30 mouse cellular contexts compared by ENCODE assay signal in the genomic region with DNA sequence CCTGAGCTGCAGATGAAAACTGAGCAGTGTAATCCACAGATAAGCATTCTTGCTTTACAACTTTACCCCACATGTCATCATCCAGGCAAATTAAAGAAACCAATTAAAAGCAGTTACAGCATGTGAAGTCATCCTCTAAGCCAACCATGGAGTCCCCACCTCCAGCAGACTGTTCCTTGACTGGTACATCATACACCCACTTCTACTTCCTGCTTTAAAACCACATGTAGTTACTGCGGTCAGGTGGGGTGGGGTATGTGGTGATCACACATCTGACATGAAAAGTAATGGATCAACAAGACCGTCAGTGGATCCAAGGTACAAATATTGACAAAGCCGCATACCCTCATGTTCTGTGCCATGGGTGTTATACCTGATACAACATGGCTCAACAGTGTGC. TPM values are rescaled to one million over a fixed set of nuclear protein-coding genes. Genes with fewer than 3 reads are reported as not detected.
DNase-seq lines count a peak whose midpoint lies in the region; ATAC-seq and TF ChIP-seq lines count a peak whose summit lies in the region.
"Had no signal": no experiment of that assay in that cellular context is flagged by ENCODE, and none has a peak within 500 bp of the region (broad histone marks: within the 10 kb centered on the region; RNA-seq: fewer than 3 reads in every experiment).

No protein-coding gene starts in this region.

- 93% methylated on average over 3 of the region's 3 CpGs for WGBS in kidney, embryonic 16.5 days

- TF ChIP-seq CTCF in layer of hippocampus, adult 2 months (conservative IDR thresholded peaks at IDR 0.05), result no peak

- H3K4me1 ChIP-seq in kidney, embryonic 16.5 days (ENCODE audit: insufficient read depth, low read length), result no peaks in the 10 kb centered on the region; the same call in 1 of the 2 replicates
- H3K4me1 ChIP-seq: embryonic facial prominence, embryonic 12.5 days; embryonic facial prominence, embryonic 15.5 days; forebrain, embryonic 12.5 days; forebrain, embryonic 15.5 days; hindbrain, embryonic 10.5 days; hindbrain, embryonic 13.5 days had no signal

- H3K4me2 ChIP-seq in kidney, embryonic 16.5 days (replicated peaks; ENCODE audit: low read depth, low read length), result no peak overlapping the region
- H3K4me2 ChIP-seq: embryonic facial prominence, embryonic 12.5 days; embryonic facial prominence, embryonic 15.5 days; forebrain, embryonic 12.5 days; forebrain, embryonic 15.5 days; heart, embryonic 11.5 days; hindbrain, embryonic 13.5 days had no signal

- peak; percentile 9 for DNase-seq in 416B (ENCODE audit: low read depth)
- DNase-seq in left cerebral cortex, adult 8-10 months (ENCODE audit: low spot score in 2 of 2), result no peak
- no peak for DNase-seq in layer of hippocampus, adult 2 months (ENCODE audit: low spot score in 2 of 2)
- DNase-seq: adrenal gland, postnatal 10 days; adrenal gland, postnatal 36 days; cerebellum, adult 18-20 months; cerebellum, adult 9-10 months; cerebellum, postnatal 14 days; gastrocnemius, postnatal 25 days; heart, adult 2 months had no signal

- no peak overlapping the region for H3K4me3 ChIP-seq in kidney, embryonic 16.5 days (ENCODE audit: low read length)
- H3K4me3 ChIP-seq in layer of hippocampus, adult 2 months, result no peak overlapping the region
- H3K4me3 ChIP-seq: embryonic facial prominence, embryonic 12.5 days; embryonic facial prominence, embryonic 15.5 days; forebrain, embryonic 12.5 days; forebrain, embryonic 15.5 days; heart, adult 2 months; hindbrain, embryonic 10.5 days; hindbrain, embryonic 13.5 days had no signal

- no peak overlapping the region for H3K9ac ChIP-seq in kidney, embryonic 16.5 days (replicated peaks; ENCODE audit: low read length)
- H3K9ac ChIP-seq: embryonic facial prominence, embryonic 12.5 days; embryonic facial prominence, embryonic 15.5 days; forebrain, embryonic 12.5 days; forebrain, embryonic 15.5 days; hindbrain, embryonic 13.5 days had no signal

- no peaks in the 10 kb centered on the region; the same call in 1 of the 2 replicates for H3K27me3 ChIP-seq in kidney, embryonic 16.5 days (ENCODE audit: insufficient read depth, low read length)
- H3K27me3 ChIP-seq: CH12.LX; embryonic facial prominence, embryonic 12.5 days; embryonic facial prominence, embryonic 15.5 days; forebrain, embryonic 15.5 days; hindbrain, embryonic 13.5 days; Patski had no signal

- ATAC-seq in hematopoietic stem cell, adult 5-6 weeks (replicated peaks in 1 of 2; ENCODE audit: insufficient read depth in 1 of 2, low FRiP score in 2 of 2, low TSS enrichment in 1 of 2, low read depth in 1 of 2, poor library complexity in 2 of 2, severe bottlenecking in 2 of 2), result peak; percentile 48 to 53; a peak in 3 of 4 replicates
- ATAC-seq in monocyte, adult 5-6 weeks (replicated peaks; ENCODE audit: insufficient number of reproducible peaks, low FRiP score, low TSS enrichment, poor library complexity, severe bottlenecking), result peak; percentile 31; the same call in 1 of the 2 replicates
- no peak for ATAC-seq in kidney, embryonic 16.5 days (ENCODE audit: low FRiP score, low TSS enrichment)
- ATAC-seq: forebrain, embryonic 15.5 days; hindbrain, embryonic 16.5 days; inflammation-experienced regulatory T-cells, adult 6 months; intestine, embryonic 16.5 days; Patski had no signal

- no peaks in the 10 kb centered on the region for H3K9me3 ChIP-seq in kidney, embryonic 16.5 days (ENCODE audit: low read length)
- H3K9me3 ChIP-seq: embryonic facial prominence, embryonic 12.5 days; embryonic facial prominence, embryonic 15.5 days; forebrain, embryonic 12.5 days; forebrain, embryonic 15.5 days; hindbrain, embryonic 10.5 days; hindbrain, embryonic 13.5 days had no signal

- H3K27ac ChIP-seq in kidney, embryonic 16.5 days (ENCODE audit: low read length), result no peak overlapping the region
- no peak overlapping the region for H3K27ac ChIP-seq in layer of hippocampus, adult 2 months
- H3K27ac ChIP-seq: embryonic facial prominence, embryonic 12.5 days; embryonic facial prominence, embryonic 15.5 days; forebrain, embryonic 12.5 days; forebrain, embryonic 15.5 days; heart, adult 2 months; hindbrain, embryonic 10.5 days; hindbrain, embryonic 13.5 days had no signal

- no peaks in the 10 kb centered on the region for H3K36me3 ChIP-seq in kidney, embryonic 16.5 days (ENCODE audit: insufficient read depth, low read length)
- H3K36me3 ChIP-seq: embryonic facial prominence, embryonic 12.5 days; embryonic facial prominence, embryonic 15.5 days; forebrain, embryonic 15.5 days; G1E; hindbrain, embryonic 10.5 days; hindbrain, embryonic 13.5 days had no signal

RNA-seq across cellular contexts. Expression of a gene that starts 21.3 kb away (rescaled TPM):
- total RNA-seq in hematopoietic stem cell, adult 5-6 weeks (2017), result not detected in 2 replicates
- total RNA-seq in monocyte, adult 5-6 weeks (2017), result not detected in 3 replicates
- 1 to 10 TPM; 2.0 to 2.5 (median 2.3) TPM for total RNA-seq in left cerebral cortex, adult 8-10 months (2022)
- polyA plus RNA-seq in kidney, embryonic 16.5 days (2015; fragmentation: Nextera tagmentation; extraction: Ambion mirVana), result 2.4 and 2.5 TPM in 2 replicates
- 1 to 10 TPM; 1.3 to 1.9 TPM for total RNA-seq in layer of hippocampus, adult 2 months (2021)
- total RNA-seq: adrenal gland, adult 18-20 months; adrenal gland, postnatal 36 days; CH12.LX; granulocyte monocyte progenitor cell, adult 5-6 weeks; heart, adult 2 months; heart, postnatal 25 days had no signal
- polyA plus RNA-seq: C2C12; G1E; inflammation-experienced regulatory T-cells, adult 6 months; Patski had no signal
